Mouse (Mus musculus): ENCODE measurements around the gene Gpr137b.
"Not testable (repeated sequence)": the region's sequence is repeated elsewhere in the genome, so short reads cannot be mapped to it uniquely, and the experiment has no call there.

The Gpr137b gene

GRCm38 (mm10) chr13:13393228-13394095, at the start of gene Gpr137b:
TSS of gene Gpr137b (minus strand) at chr13:13394014.
- DNase-seq (ENCODE audit: low read depth, low spot score): not testable (repeated sequence)

GRCm38 (mm10) chr13:13438112-13438953, 44.5 kb upstream of the Gpr137b start:
- not testable (repeated sequence) for DNase-seq (ENCODE audit: low read depth, low spot score)

GRCm38 (mm10) chr13:13437460-13438015, 43.7 kb upstream of the Gpr137b start, which contains the start of gene Nid1:
TSS of gene Nid1 (plus strand) at chr13:13437551.
- DNase-seq (ENCODE audit: low read depth, low spot score): not testable (repeated sequence)

- DNase-seq (ENCODE audit: low read depth, low spot score): not testable (repeated sequence)
Measured at GRCm38 (mm10) chr13:13436161-13436560, 42.3 kb upstream of the Gpr137b start.

- not testable (repeated sequence) for DNase-seq (ENCODE audit: low read depth, low spot score)
Measured at GRCm38 (mm10) chr13:13423301-13423700, 29.5 kb upstream of the Gpr137b start.

- not testable (repeated sequence) for DNase-seq (ENCODE audit: low read depth, low spot score)
Measured at GRCm38 (mm10) chr13:13418859-13419258, 25.0 kb upstream of the Gpr137b start.

GRCm38 (mm10) chr13:13416007-13416337, 22.2 kb upstream of the Gpr137b start:
- not testable (repeated sequence) for DNase-seq (ENCODE audit: low read depth, low spot score)

- not testable (repeated sequence) for DNase-seq (ENCODE audit: low read depth, low spot score)
Measured at GRCm38 (mm10) chr13:13415120-13416006, 21.5 kb upstream of the Gpr137b start.

GRCm38 (mm10) chr13:13414206-13414605, 20.4 kb upstream of the Gpr137b start:
- DNase-seq (ENCODE audit: low read depth, low spot score): no peak

GRCm38 (mm10) chr13:13405511-13405910, 11.7 kb upstream of the Gpr137b start:
- DNase-seq (ENCODE audit: low read depth, low spot score): not testable (repeated sequence)

- DNase-seq (ENCODE audit: low read depth, low spot score): not testable (repeated sequence)
Measured at GRCm38 (mm10) chr13:13404517-13405155, 10.8 kb upstream of the Gpr137b start.

- not testable (repeated sequence) for DNase-seq (ENCODE audit: low read depth, low spot score)
Measured at GRCm38 (mm10) chr13:13403839-13404238, 10.0 kb upstream of the Gpr137b start.

- DNase-seq (ENCODE audit: low read depth, low spot score): not testable (repeated sequence)
Measured at GRCm38 (mm10) chr13:13403366-13403765, 9.6 kb upstream of the Gpr137b start.

GRCm38 (mm10) chr13:13402818-13403217, 9.0 kb upstream of the Gpr137b start:
- DNase-seq (ENCODE audit: low read depth, low spot score): not testable (repeated sequence)

- DNase-seq (ENCODE audit: low read depth, low spot score): not testable (repeated sequence)
Measured at GRCm38 (mm10) chr13:13400851-13401250, 7.0 kb upstream of the Gpr137b start.

GRCm38 (mm10) chr13:13394096-13394395, 232 bp upstream of the Gpr137b start:
- DNase-seq (ENCODE audit: low read depth, low spot score): not testable (repeated sequence)

GRCm38 (mm10) chr13:13378168-13378859, 15.5 kb downstream of the Gpr137b start:
- not testable (repeated sequence) for DNase-seq (ENCODE audit: low read depth, low spot score)

- DNase-seq (ENCODE audit: low read depth, low spot score): no peak
Measured at GRCm38 (mm10) chr13:13377180-13377579, 16.6 kb downstream of the Gpr137b start.

GRCm38 (mm10) chr13:13373965-13374364, 19.8 kb downstream of the Gpr137b start:
- not testable (repeated sequence) for DNase-seq (ENCODE audit: low read depth, low spot score)

GRCm38 (mm10) chr13:13371436-13371835, 22.4 kb downstream of the Gpr137b start:
- not testable (repeated sequence) for DNase-seq (ENCODE audit: low read depth, low spot score)

Data from c-Kit-negative CD71-positive TER-119-positive erythroid progenitor cells, embryonic 14.5 days (primary cell).